Mouse (Mus musculus) hindbrain, postnatal 0 days (tissue): Measurements from ENCODE around the gene Dock4. TPM values are rescaled to one million over a fixed set of nuclear protein-coding genes. Genes with fewer than 3 reads are reported as not detected.

ENCODE experiments used
- ATAC-seq: fragments of 200-750 bp; cut with Nextera tagmentation; 2 replicates; pipeline ENCODE4 v1.8.0; 2017; ENCODE audit warnings: mild to moderate bottlenecking, moderate TSS enrichment, moderate library complexity
- DNase-seq: peaks from one replicate; pipeline ENCODE4 v3.0.0-alpha.2; 2015; ENCODE audit warnings: low spot score
- H3K27ac ChIP-seq: fragments of 300-500 bp; sonication (generic); 2 replicates; pipeline ENCODE4 v1.5.1; 2014; ENCODE audit warnings: mild to moderate bottlenecking
- H3K27me3 ChIP-seq: fragments of 300-500 bp; sonication (generic); 2 replicates; pipeline ENCODE4 v1.6.1; 2014; ENCODE audit warnings: low read length, mixed read lengths; ENCODE audit not compliant: insufficient read depth
- H3K36me3 ChIP-seq: fragments of 300-500 bp; sonication (generic); 2 replicates; pipeline ENCODE4 v1.6.1; 2014; ENCODE audit warnings: low read length, mixed read lengths; ENCODE audit not compliant: insufficient read depth
- H3K4me1 ChIP-seq: fragments of 300-500 bp; sonication (generic); 2 replicates; pipeline ENCODE4 v1.6.1; 2014; ENCODE audit warnings: antibody characterized with exemption, low read length, mixed read lengths; ENCODE audit not compliant: insufficient read depth
- H3K4me2 ChIP-seq: fragments of 300-500 bp; sonication (generic); 2 replicates; pipeline ENCODE4 v1.6.1; 2014; ENCODE audit warnings: low read depth, mild to moderate bottlenecking, low read length, moderate library complexity, mixed read lengths
- H3K4me3 ChIP-seq: fragments of 300-500 bp; sonication (generic); 2 replicates; pipeline ENCODE4 v1.5.1; 2014; ENCODE audit warnings: low read length
- H3K9ac ChIP-seq: fragments of 300-500 bp; sonication (generic); replicated peaks from 2 replicates; pipeline ENCODE4 v1.6.1; 2014; ENCODE audit warnings: mild to moderate bottlenecking, low read length, moderate library complexity, mixed read lengths
- H3K9me3 ChIP-seq: fragments of 300-500 bp; sonication (generic); 2 replicates; pipeline ENCODE4 v1.6.1; 2016; ENCODE audit warnings: low read length, mixed read lengths
- CTCF ChIP-seq: IDR thresholded peaks from 2 replicates; pipeline ENCODE4 v1.5.1; 2016; ENCODE audit warnings: antibody characterized with exemption, control low read depth, low read depth
- WGBS: fragments of 180-500 bp; shearing (Covaris S2); extraction: QIAGEN DNeasy Blood & Tissue Kit; methylation state at CpG from one replicate; pipeline ENCODE4 v1.1.7; 2014; 5-methylcytosine and 5-hydroxymethylcytosine counted together
- polyA plus RNA-seq: library from polyadenylated mRNA; unstranded; fragments of >200 nt; fragmentation: Nextera tagmentation; extraction: Ambion mirVana; gene quantifications from 2 replicates; pipeline ENCODE4 v1.2.1, GENCODE M21; 2015
- total RNA-seq: library from RNA; depleted of rRNA; stranded (reverse); fragments of >200 nt; gene quantifications from 2 replicates; pipeline ENCODE4 v1.2.3, GENCODE M21; 2014; rRNA removed

Gene Dock4
- total RNA-seq (25.9 and 30.7 TPM in 2 replicates), polyA plus RNA-seq (16.4 and 16.7 TPM in 2 replicates)

DNA sequence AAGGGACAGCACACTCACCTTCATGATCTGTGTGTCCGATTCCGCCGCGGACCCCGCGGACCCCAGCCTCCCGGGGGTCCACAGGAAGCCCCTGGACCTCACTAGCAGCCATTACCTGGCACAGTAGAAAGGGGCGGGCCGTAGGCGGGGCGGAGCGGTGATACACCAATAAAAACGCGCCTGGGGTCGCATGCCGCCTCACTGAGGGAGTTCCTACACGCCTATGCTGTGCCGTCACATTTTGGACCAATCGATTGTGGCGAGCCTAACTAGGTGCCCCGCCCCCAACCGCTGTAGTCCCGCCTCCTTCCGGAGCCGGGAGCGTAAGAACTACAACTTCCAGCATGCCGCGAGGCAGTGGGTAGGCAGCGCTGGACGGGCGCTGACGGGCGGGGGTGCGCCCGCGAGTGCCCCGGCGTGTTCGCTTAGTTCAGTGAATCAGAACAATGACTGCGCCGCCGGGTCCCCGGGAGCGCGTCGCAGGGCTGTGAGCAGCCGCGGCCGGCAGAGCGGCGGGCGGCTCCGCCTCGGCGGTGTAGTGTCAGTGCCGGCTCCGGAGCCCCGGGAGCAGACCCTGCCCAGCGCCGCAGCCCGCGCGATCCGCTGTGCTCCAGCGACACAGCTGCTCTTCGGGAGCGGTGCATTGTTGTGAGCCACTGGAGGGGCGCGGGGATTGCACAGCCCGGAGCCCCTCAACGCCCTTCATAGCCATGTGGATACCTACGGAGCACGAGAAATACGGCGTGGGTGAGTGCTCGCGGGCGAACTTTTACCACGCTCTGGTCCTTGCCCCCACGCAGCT is at the start of gene Dock4, which contains the start of gene Zfp277:
Dock4 (plus strand) TSS at position 305 of the 802 bp plus-strand sequence.
Zfp277 (minus strand) TSS at position 255 of the 802 bp plus-strand sequence.
- DNase-seq = peak; percentile 100
- WGBS = under 1% methylated on average over 79 of the region's 80 CpGs
- no peaks in the 10 kb centered on the region for H3K27me3 ChIP-seq

DNA sequence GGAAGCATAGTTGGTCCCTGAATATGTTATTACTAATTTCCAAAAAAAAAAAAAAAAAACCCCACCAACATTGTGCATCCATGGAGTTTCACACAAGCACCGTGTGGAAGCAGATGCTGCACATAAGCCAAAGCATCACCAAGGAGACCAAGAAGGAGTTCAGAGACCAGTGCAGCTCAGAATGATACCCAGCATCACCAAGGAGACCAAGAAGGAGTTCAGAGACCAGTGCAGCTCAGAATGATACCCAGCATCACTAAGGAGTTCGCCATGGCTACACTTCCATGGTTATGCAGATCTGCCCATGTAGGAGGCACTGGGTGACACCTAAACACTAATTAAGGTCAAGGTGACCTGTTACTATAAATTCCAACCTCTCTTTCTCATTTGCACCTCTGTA is 46.8 kb upstream of the Dock4 start:
- Histone ChIP-seq H3K9me3 (no peaks in the 10 kb centered on the region), H3K27ac (peak overlapping the region; percentile 36; the same call in 1 of the 2 replicates), H3K36me3 (no peaks in the 10 kb centered on the region), H3K4me2 (no peak overlapping the region), H3K9ac (no peak overlapping the region), H3K4me1 (no peaks in the 10 kb centered on the region), H3K4me3 (no peak overlapping the region), H3K27me3 (no peaks in the 10 kb centered on the region)
- 33% methylated on average over 2 of the region's 2 CpGs for WGBS
- DNase-seq = peak; percentile 9
- peak; percentile 47; the same call in 1 of the 2 replicates for ATAC-seq
- TF ChIP-seq CTCF = no peak

More for the DNA sequence above, at the start of gene Dock4, which contains the start of gene Zfp277:
- peak within 1 kb of the TSS; percentile 76 for H3K4me2 ChIP-seq
- H3K9me3 ChIP-seq = no peaks in the 10 kb centered on the region
- peak within 1 kb of the TSS; percentile 87 for H3K27ac ChIP-seq
- peak within 1 kb of the TSS; percentile 69 for H3K9ac ChIP-seq
- no peak for TF ChIP-seq CTCF
- no peaks in the 10 kb centered on the region for H3K4me1 ChIP-seq
- peak; percentile 98 for ATAC-seq
- no peaks in the 10 kb centered on the region for H3K36me3 ChIP-seq
- peak within 1 kb of the TSS; percentile 75 for H3K4me3 ChIP-seq

DNA sequence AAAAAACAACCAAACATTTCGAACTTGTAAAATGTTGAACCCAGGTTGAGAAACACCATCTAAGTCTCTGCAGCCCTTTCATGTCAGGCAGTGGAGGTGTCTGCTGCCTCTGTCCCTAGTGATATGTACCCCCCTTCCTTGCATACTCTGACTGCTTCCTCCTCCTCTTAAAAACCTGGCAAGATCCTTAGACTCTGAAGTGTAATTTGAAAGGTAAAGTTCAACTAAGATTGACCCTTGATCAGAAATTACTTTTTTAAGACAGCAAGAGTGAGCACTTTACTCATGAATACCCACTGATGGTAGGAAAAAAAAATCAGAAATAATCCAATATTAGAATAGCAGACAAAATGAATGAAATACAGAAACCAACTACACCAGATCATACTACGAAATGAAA is 46.4 kb upstream of the Dock4 start:
- 91% methylated on average over 2 of the region's 2 CpGs for WGBS
- H3K4me1 ChIP-seq = no peaks in the 10 kb centered on the region
- no peak overlapping the region for H3K4me3 ChIP-seq
- no peak for TF ChIP-seq CTCF
- no peaks in the 10 kb centered on the region for H3K36me3 ChIP-seq
- DNase-seq (no peak), ATAC-seq (no peak)
- H3K9ac ChIP-seq = no peak overlapping the region
- H3K27me3 ChIP-seq = no peaks in the 10 kb centered on the region
- H3K4me2 ChIP-seq = no peak overlapping the region
- peak overlapping the region; percentile 36; the same call in 1 of the 2 replicates for H3K27ac ChIP-seq
- H3K9me3 ChIP-seq = no peaks in the 10 kb centered on the region

DNA sequence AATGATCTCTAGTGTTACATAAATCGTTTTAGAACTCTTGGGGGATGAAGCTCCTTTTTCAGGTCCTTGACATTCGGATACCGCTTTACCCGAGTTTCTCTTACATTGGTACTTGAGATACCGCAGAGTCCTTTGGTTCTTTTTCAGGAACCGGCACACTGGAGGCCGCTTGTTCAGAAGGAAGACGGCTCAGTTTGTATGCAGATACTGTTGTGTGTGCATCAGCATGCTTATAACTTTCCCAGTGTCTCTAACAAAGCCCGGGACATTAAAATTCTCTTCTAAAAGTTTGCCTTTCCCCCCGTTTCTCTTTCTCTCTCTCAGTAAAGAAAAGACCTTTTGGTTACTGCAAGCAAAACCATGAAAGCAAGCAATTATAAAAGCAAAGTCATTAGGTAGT is 45.9 kb upstream of the Dock4 start:
- Histone ChIP-seq H3K9me3 (no peaks in the 10 kb centered on the region), H3K4me1 (no peaks in the 10 kb centered on the region), H3K27ac (peak overlapping the region; percentile 65), H3K4me3 (no peak overlapping the region), H3K9ac (no peak overlapping the region), H3K36me3 (no peaks in the 10 kb centered on the region), H3K4me2 (no peak overlapping the region), H3K27me3 (no peaks in the 10 kb centered on the region)
- ATAC-seq (no peak), DNase-seq (peak; percentile 27)
- 69% methylated on average over 10 of the region's 10 CpGs for WGBS
- no peak for TF ChIP-seq CTCF

DNA sequence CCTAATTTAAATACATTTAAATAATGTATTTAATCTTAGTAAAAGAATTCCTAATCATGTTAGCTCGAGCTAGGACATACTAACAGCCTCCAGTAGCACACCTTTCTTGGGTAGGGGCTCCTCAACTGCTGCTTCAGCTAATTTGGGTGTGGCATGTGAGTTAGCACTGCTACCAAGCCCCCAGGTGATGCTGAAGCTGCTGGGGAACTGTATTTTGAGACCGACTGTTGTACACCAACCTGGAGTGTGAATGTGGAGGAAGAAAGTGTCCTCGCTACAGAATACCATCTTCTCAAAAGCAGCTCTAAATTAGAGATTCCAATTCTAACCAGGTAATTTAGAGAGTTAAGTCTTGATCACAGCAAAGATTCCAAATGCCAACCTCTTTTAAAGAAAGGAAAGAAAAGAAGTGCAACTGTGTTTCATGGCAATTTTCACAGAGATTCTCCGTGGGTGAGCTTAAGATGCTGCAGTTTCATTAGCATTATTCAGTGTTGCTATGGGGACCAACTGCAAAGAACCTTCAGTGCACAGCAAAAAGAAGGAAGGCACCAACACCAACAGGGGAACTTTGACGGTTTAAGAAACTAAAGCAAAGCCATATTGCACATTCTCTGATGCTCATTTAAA is 31.0 kb upstream of the Dock4 start:
- no peak overlapping the region for H3K4me3 ChIP-seq
- H3K9ac ChIP-seq = no peak overlapping the region
- ATAC-seq (peak; percentile 87), DNase-seq (peak; percentile 64)
- peak overlapping the region; percentile 41 for H3K27ac ChIP-seq
- WGBS = 23% methylated on average over 5 of the region's 5 CpGs
- no peaks in the 10 kb centered on the region for H3K36me3 ChIP-seq
- H3K4me2 ChIP-seq = peak overlapping the region; percentile 19
- no peak for TF ChIP-seq CTCF
- no peaks in the 10 kb centered on the region; the same call in 1 of the 2 replicates for H3K4me1 ChIP-seq
- no peaks in the 10 kb centered on the region for H3K9me3 ChIP-seq
- H3K27me3 ChIP-seq = no peaks in the 10 kb centered on the region

DNA sequence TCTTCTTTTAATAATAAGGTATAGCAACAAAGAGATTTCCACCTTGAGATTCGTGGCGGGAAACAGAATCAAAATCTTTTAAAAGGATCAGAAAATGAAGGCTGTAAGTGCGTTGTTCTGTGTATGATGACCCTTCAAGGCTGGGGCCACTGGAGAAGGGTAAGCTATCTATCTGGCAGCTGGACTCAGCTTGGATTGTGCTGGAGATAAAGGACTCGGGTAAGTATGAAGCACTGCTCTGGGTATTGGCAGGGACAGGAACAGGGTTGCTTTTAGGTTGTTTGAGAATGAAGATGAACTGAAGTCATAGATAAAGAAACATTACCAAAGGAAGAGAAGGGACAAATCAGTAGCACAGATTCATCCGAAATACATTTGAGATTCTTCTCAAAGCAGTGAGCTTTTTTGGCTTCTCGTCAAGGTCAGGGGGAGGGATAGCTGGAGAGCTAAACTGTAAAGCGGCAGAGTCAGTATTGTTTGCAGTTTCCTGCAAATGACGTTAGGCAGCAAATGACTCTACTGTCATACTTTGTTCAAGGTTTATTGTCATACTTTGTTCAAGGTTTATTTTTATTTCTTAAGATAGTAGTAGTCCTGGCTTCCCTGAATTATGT is 30.3 kb upstream of the Dock4 start:
- Histone ChIP-seq H3K27me3 (no peaks in the 10 kb centered on the region), H3K4me1 (no peaks in the 10 kb centered on the region; the same call in 1 of the 2 replicates), H3K9ac (no peak overlapping the region), H3K36me3 (no peaks in the 10 kb centered on the region), H3K4me3 (no peak overlapping the region), H3K4me2 (peak overlapping the region; percentile 19), H3K9me3 (no peaks in the 10 kb centered on the region), H3K27ac (peak overlapping the region; percentile 41)
- no peak for TF ChIP-seq CTCF
- DNase-seq = peak; percentile 35
- WGBS = 29% methylated on average over 8 of the region's 8 CpGs
- peak; percentile 82 for ATAC-seq
